Mouse (Mus musculus) testis, postnatal 10 days (tissue): ENCODE measurements at regions not wholly inside any gene's neighbourhood (a gene's known extent, or its start where the extent isn't known, plus 50 kb on each side); places are given as distances from the start of the nearest gene placed in this dataset.

ENCODE experiments used
- DNase-seq: peaks from one replicate; pipeline ENCODE4 v3.0.0; 2021; ENCODE audit warnings: low spot score

- DNase-seq: no peak
Observed at GRCm38 (mm10) chr15:57543985-57544384, 66.6 kb upstream of the Slc22a22 start.

GRCm38 (mm10) chr15:57542630-57543029, 65.2 kb upstream of the Slc22a22 start:
- no peak for DNase-seq

- no peak for DNase-seq
Observed at GRCm38 (mm10) chr15:57535514-57535913, 58.1 kb upstream of the Slc22a22 start.
